Mouse (Mus musculus) cerebellum, adult 2 months (tissue): Measurements from ENCODE around the gene Angptl4.

ENCODE experiments used
- CTCF ChIP-seq: fragments of 200-500 bp; IDR thresholded peaks from 2 replicates; pipeline ENCODE4 v1.5.1; 2011; ENCODE audit warnings: low read depth, mild to moderate bottlenecking, control low read depth, low read length, moderate library complexity, borderline replicate concordance; ENCODE audit not compliant: insufficient read depth
- POLR2A ChIP-seq: fragments of 200-500 bp; IDR thresholded peaks from 2 replicates; pipeline ENCODE4 v1.6.1; 2011; ENCODE audit warnings: low read length, control low read depth, borderline replicate concordance; ENCODE audit not compliant: insufficient read depth

GRCm38 (mm10) chr17:33749451-33749850 is 32.2 kb downstream of the Angptl4 start:
- TF ChIP-seq CTCF (no peak), POLR2A (no peak)
